In the genomic region with DNA sequence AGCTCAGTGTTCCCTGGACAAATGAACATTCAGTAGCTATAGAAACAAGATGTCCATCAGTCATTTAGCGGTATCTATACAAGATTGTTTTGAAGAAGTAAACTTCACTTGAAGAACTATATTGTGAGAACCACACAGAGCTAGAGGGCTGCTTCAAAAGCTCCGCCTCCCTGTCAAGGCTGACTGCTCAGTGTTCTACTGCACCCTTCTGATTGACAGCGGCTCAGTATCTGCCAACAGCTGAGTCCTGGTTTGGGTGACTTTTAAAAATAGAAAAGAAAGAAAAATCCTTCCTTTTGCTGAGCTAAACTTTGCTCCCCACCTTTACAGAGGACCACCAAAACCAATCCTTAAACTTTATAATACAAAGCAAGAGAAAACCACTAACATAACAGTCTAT, we compare ENCODE assay signal across 9 mouse cellular contexts. TPM values are rescaled to one million over a fixed set of nuclear protein-coding genes. Genes with fewer than 3 reads are reported as not detected.
DNase-seq lines count a peak whose midpoint lies in the region; ATAC-seq and TF ChIP-seq lines count a peak whose summit lies in the region.
"Had no signal": no experiment of that assay in that cellular context is flagged by ENCODE, and none has a peak within 500 bp of the region (broad histone marks: within the 10 kb centered on the region; RNA-seq: fewer than 3 reads in every experiment).

No protein-coding gene starts in this region.

- H3K4me3 ChIP-seq in embryonic facial prominence, embryonic 14.5 days (ENCODE audit: low read depth, low read length) = no peak overlapping the region
- H3K4me3 ChIP-seq in embryonic facial prominence, embryonic 10.5 days = no peak overlapping the region
- H3K4me3 ChIP-seq in heart, postnatal 0 days (ENCODE audit: low read depth, low read length) = no peak overlapping the region
- no peak overlapping the region for H3K4me3 ChIP-seq in liver, embryonic 11.5 days (ENCODE audit: low read depth, low read length)
- H3K4me3 ChIP-seq in layer of hippocampus, adult 2 months = no peak overlapping the region
- H3K4me3 ChIP-seq in midbrain, embryonic 10.5 days = no peak overlapping the region
- H3K4me3 ChIP-seq: hindbrain, embryonic 15.5 days had no signal

- no peak for TF ChIP-seq EP300 in heart, postnatal 0 days (IDR thresholded peaks at IDR 0.05; ENCODE audit: low read depth)

- H3K27me3 ChIP-seq in embryonic facial prominence, embryonic 14.5 days (replicated peaks; ENCODE audit: control insufficient read depth, insufficient read depth, low read length) = no peaks in the 10 kb centered on the region
- no peaks in the 10 kb centered on the region for H3K27me3 ChIP-seq in embryonic facial prominence, embryonic 10.5 days (replicated peaks; ENCODE audit: low read depth, poor library complexity, severe bottlenecking)
- no peaks in the 10 kb centered on the region for H3K27me3 ChIP-seq in heart, postnatal 0 days (ENCODE audit: control insufficient read depth, insufficient read depth, low read length)
- H3K27me3 ChIP-seq in liver, embryonic 11.5 days (replicated peaks; ENCODE audit: control insufficient read depth, insufficient read depth, low read length) = no peaks in the 10 kb centered on the region
- H3K27me3 ChIP-seq in midbrain, embryonic 10.5 days (ENCODE audit: low read depth, poor library complexity, severe bottlenecking) = no peaks in the 10 kb centered on the region
- H3K27me3 ChIP-seq: hindbrain, embryonic 15.5 days had no signal

- H3K9ac ChIP-seq in embryonic facial prominence, embryonic 14.5 days (ENCODE audit: low read depth, low read length) = no peak overlapping the region
- no peak overlapping the region for H3K9ac ChIP-seq in heart, postnatal 0 days (replicated peaks; ENCODE audit: low read depth, low read length)
- no peak overlapping the region for H3K9ac ChIP-seq in liver, embryonic 11.5 days (ENCODE audit: low read depth, low read length)
- H3K9ac ChIP-seq: hindbrain, embryonic 15.5 days had no signal

- no peak for TF ChIP-seq CTCF in heart, postnatal 0 days (IDR thresholded peaks at IDR 0.05; ENCODE audit: low read depth)
- no peak for TF ChIP-seq CTCF in layer of hippocampus, adult 2 months (conservative IDR thresholded peaks at IDR 0.05)

- DNase-seq in embryonic facial prominence, embryonic 14.5 days (ENCODE audit: low spot score) = peak; percentile 2
- no peak for DNase-seq in embryonic facial prominence, embryonic 10.5 days (ENCODE audit: low spot score)
- DNase-seq in B cell, adult 2 months = peak; percentile 45 to 56
- peak; percentile 68 for DNase-seq in heart, postnatal 0 days (ENCODE audit: low spot score)
- DNase-seq in liver, embryonic 11.5 days (ENCODE audit: low spot score) = no peak
- no peak for DNase-seq in layer of hippocampus, adult 2 months (ENCODE audit: low spot score in 2 of 2)
- DNase-seq in midbrain, embryonic 10.5 days (ENCODE audit: low spot score) = no peak

- H3K27ac ChIP-seq in embryonic facial prominence, embryonic 14.5 days (replicated peaks; ENCODE audit: low read depth, low read length) = no peak overlapping the region
- H3K27ac ChIP-seq in embryonic facial prominence, embryonic 10.5 days (replicated peaks) = no peak overlapping the region
- no peak overlapping the region for H3K27ac ChIP-seq in heart, postnatal 0 days (ENCODE audit: low read depth)
- 0 out of 2 replicates have a peak overlapping the region, but pooled peaks have one; percentile 8 for H3K27ac ChIP-seq in liver, embryonic 11.5 days (ENCODE audit: low read depth, low read length)
- no peak overlapping the region for H3K27ac ChIP-seq in layer of hippocampus, adult 2 months
- H3K27ac ChIP-seq in midbrain, embryonic 10.5 days (replicated peaks) = no peak overlapping the region
- H3K27ac ChIP-seq: hindbrain, embryonic 15.5 days had no signal

- H3K9me3 ChIP-seq in embryonic facial prominence, embryonic 14.5 days (ENCODE audit: control insufficient read depth, low read length) = no peaks in the 10 kb centered on the region
- H3K9me3 ChIP-seq in embryonic facial prominence, embryonic 10.5 days = no peaks in the 10 kb centered on the region
- no peaks in the 10 kb centered on the region for H3K9me3 ChIP-seq in heart, postnatal 0 days (replicated peaks; ENCODE audit: control insufficient read depth, low read length)
- no peaks in the 10 kb centered on the region for H3K9me3 ChIP-seq in liver, embryonic 11.5 days (ENCODE audit: control insufficient read depth, low read length)
- no peaks in the 10 kb centered on the region for H3K9me3 ChIP-seq in midbrain, embryonic 10.5 days (replicated peaks)
- H3K9me3 ChIP-seq: hindbrain, embryonic 15.5 days had no signal

- H3K4me1 ChIP-seq in embryonic facial prominence, embryonic 14.5 days (ENCODE audit: control insufficient read depth, insufficient read depth, low read length) = no peaks in the 10 kb centered on the region
- H3K4me1 ChIP-seq in embryonic facial prominence, embryonic 10.5 days = no peaks in the 10 kb centered on the region
- H3K4me1 ChIP-seq in heart, postnatal 0 days (ENCODE audit: control insufficient read depth, insufficient read depth) = peaks cover 18% of the 10 kb centered on the region
- peaks cover 12% of the 10 kb centered on the region for H3K4me1 ChIP-seq in liver, embryonic 11.5 days (replicated peaks; ENCODE audit: control insufficient read depth, insufficient read depth, low read length)
- no peaks in the 10 kb centered on the region for H3K4me1 ChIP-seq in midbrain, embryonic 10.5 days
- H3K4me1 ChIP-seq: hindbrain, embryonic 15.5 days had no signal

- H3K4me2 ChIP-seq in embryonic facial prominence, embryonic 14.5 days (ENCODE audit: low read depth, low read length) = no peak overlapping the region
- no peak overlapping the region for H3K4me2 ChIP-seq in heart, postnatal 0 days (ENCODE audit: low read depth, low read length)
- H3K4me2 ChIP-seq in liver, embryonic 11.5 days = no peak overlapping the region
- H3K4me2 ChIP-seq: hindbrain, embryonic 15.5 days had no signal

- H3K36me3 ChIP-seq in embryonic facial prominence, embryonic 14.5 days (ENCODE audit: control insufficient read depth, insufficient read depth, low read length) = peaks cover 15% of the 10 kb centered on the region; the same call in 1 of the 2 replicates
- peaks cover 22% of the 10 kb centered on the region for H3K36me3 ChIP-seq in embryonic facial prominence, embryonic 10.5 days (replicated peaks)
- H3K36me3 ChIP-seq in heart, postnatal 0 days (replicated peaks; ENCODE audit: control insufficient read depth, insufficient read depth, low read length) = no peaks in the 10 kb centered on the region; the same call in none of the 2 replicates
- H3K36me3 ChIP-seq in liver, embryonic 11.5 days (ENCODE audit: control insufficient read depth, insufficient read depth, low read length) = no peaks in the 10 kb centered on the region
- H3K36me3 ChIP-seq in midbrain, embryonic 10.5 days = peaks cover 28% of the 10 kb centered on the region

- ATAC-seq in embryonic facial prominence, embryonic 14.5 days (ENCODE audit: low read depth) = no peak
- 0 out of 2 replicates have a peak, but pooled peaks have one; percentile 55 for ATAC-seq in heart, postnatal 0 days (ENCODE audit: insufficient read depth, low read depth)
- ATAC-seq in liver, embryonic 11.5 days (replicated peaks; ENCODE audit: low FRiP score) = peak; percentile 83
- no peak for ATAC-seq in granulocyte monocyte progenitor cell, adult 5-6 weeks (replicated peaks; ENCODE audit: poor library complexity, severe bottlenecking)

- 84% methylated on average over 3 of the region's 3 CpGs for WGBS in embryonic facial prominence, embryonic 14.5 days
- 83% methylated on average over 3 of the region's 3 CpGs for WGBS in embryonic facial prominence, embryonic 10.5 days
- 45% methylated on average over 3 of the region's 3 CpGs for WGBS in heart, postnatal 0 days
- 75% methylated on average over 3 of the region's 3 CpGs for WGBS in liver, embryonic 11.5 days
- 73% methylated on average over 3 of the region's 3 CpGs for WGBS in midbrain, embryonic 10.5 days

RNA-seq across cellular contexts. Expression of a gene that starts 13.8 kb away (rescaled TPM):
- 95.0 and 96.5 TPM in 2 replicates for polyA plus RNA-seq in embryonic facial prominence, embryonic 14.5 days (2014; fragmentation: Nextera tagmentation; extraction: Ambion mirVana)
- polyA plus RNA-seq in embryonic facial prominence, embryonic 10.5 days (2016; fragmentation: Nextera tagmentation; extraction: Ambion mirVana) = 77.2 and 82.3 TPM in 2 replicates
- total RNA-seq in heart, postnatal 0 days (2014; rRNA removed; ENCODE audit: low replicate concordance) = 42.1 and 46.1 TPM in 2 replicates
- 51.3 and 54.2 TPM in 2 replicates for polyA plus RNA-seq in heart, postnatal 0 days (2015; fragmentation: Nextera tagmentation; extraction: Ambion mirVana)
- 96.1 and 104 TPM in 2 replicates for polyA plus RNA-seq in liver, embryonic 11.5 days (2014; fragmentation: Nextera tagmentation; extraction: Ambion mirVana)
- total RNA-seq in granulocyte monocyte progenitor cell, adult 5-6 weeks (2014; fragmentation: Nextera tagmentation) = 44.0 and 61.8 TPM in 2 replicates
- total RNA-seq in granulocyte monocyte progenitor cell, adult 5-6 weeks (2017) = 126 and 169 TPM in 2 replicates
- total RNA-seq in layer of hippocampus, adult 2 months (2021) = 10 to 100 TPM; 58.3 to 62.9 TPM
- 82.5 and 84.9 TPM in 2 replicates for polyA plus RNA-seq in midbrain, embryonic 10.5 days (2016; fragmentation: Nextera tagmentation; extraction: Ambion mirVana)

RNA-seq across cellular contexts. Expression of a gene that starts 14.5 kb away (rescaled TPM):
- 7.0 and 9.1 TPM in 2 replicates for polyA plus RNA-seq in embryonic facial prominence, embryonic 14.5 days (2014; fragmentation: Nextera tagmentation; extraction: Ambion mirVana)
- 6.7 and 7.4 TPM in 2 replicates for polyA plus RNA-seq in embryonic facial prominence, embryonic 10.5 days (2016; fragmentation: Nextera tagmentation; extraction: Ambion mirVana)
- 1.8 and 7.5 TPM in 2 replicates for total RNA-seq in heart, postnatal 0 days (2014; rRNA removed; ENCODE audit: low replicate concordance)
- 3.7 and 3.8 TPM in 2 replicates for polyA plus RNA-seq in heart, postnatal 0 days (2015; fragmentation: Nextera tagmentation; extraction: Ambion mirVana)
- polyA plus RNA-seq in liver, embryonic 11.5 days (2014; fragmentation: Nextera tagmentation; extraction: Ambion mirVana) = 0.57 and 0.75 TPM in 2 replicates
- 0.53 and 8.3 TPM in 2 replicates for total RNA-seq in granulocyte monocyte progenitor cell, adult 5-6 weeks (2014; fragmentation: Nextera tagmentation)
- total RNA-seq in granulocyte monocyte progenitor cell, adult 5-6 weeks (2017) = 1.2 and 1.3 TPM in 2 replicates
- total RNA-seq in layer of hippocampus, adult 2 months (2021) = 100 to 1,000 TPM; 182 to 189 TPM
- polyA plus RNA-seq in midbrain, embryonic 10.5 days (2016; fragmentation: Nextera tagmentation; extraction: Ambion mirVana) = 8.6 and 15.8 TPM in 2 replicates

Comparison
In these comparisons a context has a peak if more than half of its experiments do, and no peak if none do; other contexts are left out.
1. DNase-seq: peak in embryonic facial prominence, embryonic 14.5 days (single experiment), B cell, adult 2 months (2 of 2) and heart, postnatal 0 days (single experiment); none in embryonic facial prominence, embryonic 10.5 days (single experiment), liver, embryonic 11.5 days (single experiment), layer of hippocampus, adult 2 months (0 of 2) and midbrain, embryonic 10.5 days (single experiment).
2. ATAC-seq: peak in heart, postnatal 0 days (single experiment) and liver, embryonic 11.5 days (single experiment); none in embryonic facial prominence, embryonic 14.5 days (single experiment) and granulocyte monocyte progenitor cell, adult 5-6 weeks (single experiment).